Mouse (Mus musculus) adrenal gland, postnatal 4 days (tissue): ENCODE results near the gene Fpr-rs4. TPM values are rescaled to one million over a fixed set of nuclear protein-coding genes. Genes with fewer than 3 reads are reported as not detected.
"Not testable (repeated sequence)": the region's sequence is repeated elsewhere in the genome, so short reads cannot be mapped to it uniquely, and the experiment has no call there.

Experiments
- DNase-seq, 2 experiments: peaks; one replicate each; pipeline ENCODE4 v3.0.0; 2021 to 2022; ENCODE audit warnings: low spot score in 2 of 2, mixed read lengths in 2 of 2
- long read RNA-seq, 2 experiments: library from polyadenylated mRNA; stranded (forward); transcript quantifications; one replicate each; pipeline ENCODE4 v2.0.0; 2021
- total RNA-seq, 2 experiments: library from RNA; stranded (reverse); gene quantifications; 2 replicates each; pipeline ENCODE4 v1.2.3; 2021

Gene Fpr-rs4
- not detected for total RNA-seq
- long read RNA-seq, experiment 1, result 0 reads
- long read RNA-seq, experiment 2, result 0 reads

- no peak for DNase-seq
Observed at GRCm38 (mm10) chr17:18021433-18021832, at the start of gene Fpr-rs4. TSS of gene Fpr-rs4 (plus strand) at chr17:18021733.

- DNase-seq, result no peak
Observed at GRCm38 (mm10) chr17:17973443-17973842, 48.1 kb upstream of the Fpr-rs4 start.

- DNase-seq, result not testable (repeated sequence)
Observed at GRCm38 (mm10) chr17:17981232-17981631, 40.3 kb upstream of the Fpr-rs4 start.

- no peak for DNase-seq
Observed at GRCm38 (mm10) chr17:18004752-18005151, 16.8 kb upstream of the Fpr-rs4 start.

GRCm38 (mm10) chr17:18049124-18049523, 27.6 kb downstream of the Fpr-rs4 start, which contains the start of gene Vmn2r124:
TSS of gene Vmn2r124 (plus strand) at chr17:18049424.
- no peak for DNase-seq

Other genes starting within 250 kb of the Fpr-rs4 start
- 100 to 1,000 TPM; 120 to 124 TPM for gene Spaca6, start 194.6 kb upstream of the Fpr-rs4 start, total RNA-seq
- gene Has1, start 166.5 kb upstream of the Fpr-rs4 start, total RNA-seq, result under 1 TPM in 1 of 2 experiments, not detected in 1; 0.20 TPM
- gene Fpr1, start 137.8 kb upstream of the Fpr-rs4 start, total RNA-seq, result under 1 TPM; 0.31 to 0.76 TPM
- 1 to 10 TPM; 1.8 to 2.0 TPM for gene Fpr2, start 133.9 kb upstream of the Fpr-rs4 start, total RNA-seq
- gene Fpr3, start 133.9 kb upstream of the Fpr-rs4 start, total RNA-seq, result not detected
- gene Vmn2r124, start 27.7 kb downstream of the Fpr-rs4 start, total RNA-seq, result not detected
- not detected for gene Vmn2r91, start 63.3 kb downstream of the Fpr-rs4 start, total RNA-seq
- gene Vmn2r92, start 130.2 kb downstream of the Fpr-rs4 start, total RNA-seq, result under 1 TPM in 1 of 2 experiments, not detected in 1; 0.06 TPM